Comparison of ENCODE assay signal across 23 mouse cellular contexts in the genomic region with DNA sequence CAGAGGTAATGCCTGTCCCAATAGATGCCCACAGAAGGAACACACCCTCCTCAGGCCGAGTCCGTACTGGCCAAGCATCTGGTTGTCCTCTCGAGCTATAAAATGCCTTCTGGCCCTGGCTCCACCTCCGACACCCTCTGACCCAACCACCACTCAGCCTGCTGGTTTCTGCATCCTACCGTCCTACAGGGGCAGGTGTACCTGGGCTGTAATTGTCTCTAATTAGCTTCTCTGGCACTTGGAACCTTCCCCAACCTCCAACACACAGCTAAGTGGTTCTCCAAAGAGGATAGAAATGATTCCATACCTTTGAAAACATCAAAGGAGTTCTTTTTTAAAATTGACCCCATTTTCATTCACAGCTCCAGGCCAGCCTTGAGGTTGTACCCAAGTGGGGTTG.
"Had no signal": no experiment of that assay in that cellular context is flagged by ENCODE, and none has a peak within 500 bp of the region (broad histone marks: within the 10 kb centered on the region; RNA-seq: fewer than 3 reads in every experiment).

No protein-coding gene starts in this region.

- H3K4me3 ChIP-seq: heart, embryonic 12.5 days; hindbrain, embryonic 13.5 days; hindbrain, embryonic 15.5 days; kidney, embryonic 15.5 days; limb, embryonic 12.5 days; liver, embryonic 12.5 days had no signal

- H3K4me1 ChIP-seq: heart, embryonic 12.5 days; hindbrain, embryonic 15.5 days; liver, embryonic 12.5 days had no signal

- H3K27ac ChIP-seq: hindbrain, embryonic 13.5 days; hindbrain, embryonic 15.5 days; hindbrain, postnatal 0 days; kidney, embryonic 15.5 days; kidney, postnatal 0 days; limb, embryonic 12.5 days; liver, embryonic 12.5 days; liver, embryonic 14.5 days had no signal

- H3K27me3 ChIP-seq: heart, embryonic 12.5 days; hindbrain, embryonic 13.5 days; hindbrain, embryonic 15.5 days; kidney, embryonic 15.5 days; liver, embryonic 12.5 days had no signal

- H3K36me3 ChIP-seq: heart, embryonic 12.5 days; hindbrain, embryonic 13.5 days; hindbrain, embryonic 15.5 days; kidney, embryonic 15.5 days; limb, embryonic 12.5 days; liver, embryonic 12.5 days had no signal

- DNase-seq: gastrocnemius, postnatal 14 days; gastrocnemius, postnatal 36 days; heart, adult 18-20 months; heart, postnatal 14 days; heart, postnatal 36 days; kidney, adult 11 months; kidney, adult 2 months; kidney, adult 9 months; kidney, postnatal 14 days; kidney, postnatal 36 days; layer of hippocampus, adult 9-11 months; layer of hippocampus, postnatal 36 days; left cerebral cortex, postnatal 4 days; liver had no signal

- H3K9me3 ChIP-seq: heart, embryonic 12.5 days; hindbrain, embryonic 13.5 days; hindbrain, embryonic 15.5 days; kidney, embryonic 15.5 days; limb, embryonic 12.5 days; liver, embryonic 12.5 days had no signal
